Mouse (Mus musculus): Measurements from ENCODE around the gene Stx5a.
A peak's percentile ranks its signal among the peaks of the same experiment; 100 is the strongest.

DNA sequence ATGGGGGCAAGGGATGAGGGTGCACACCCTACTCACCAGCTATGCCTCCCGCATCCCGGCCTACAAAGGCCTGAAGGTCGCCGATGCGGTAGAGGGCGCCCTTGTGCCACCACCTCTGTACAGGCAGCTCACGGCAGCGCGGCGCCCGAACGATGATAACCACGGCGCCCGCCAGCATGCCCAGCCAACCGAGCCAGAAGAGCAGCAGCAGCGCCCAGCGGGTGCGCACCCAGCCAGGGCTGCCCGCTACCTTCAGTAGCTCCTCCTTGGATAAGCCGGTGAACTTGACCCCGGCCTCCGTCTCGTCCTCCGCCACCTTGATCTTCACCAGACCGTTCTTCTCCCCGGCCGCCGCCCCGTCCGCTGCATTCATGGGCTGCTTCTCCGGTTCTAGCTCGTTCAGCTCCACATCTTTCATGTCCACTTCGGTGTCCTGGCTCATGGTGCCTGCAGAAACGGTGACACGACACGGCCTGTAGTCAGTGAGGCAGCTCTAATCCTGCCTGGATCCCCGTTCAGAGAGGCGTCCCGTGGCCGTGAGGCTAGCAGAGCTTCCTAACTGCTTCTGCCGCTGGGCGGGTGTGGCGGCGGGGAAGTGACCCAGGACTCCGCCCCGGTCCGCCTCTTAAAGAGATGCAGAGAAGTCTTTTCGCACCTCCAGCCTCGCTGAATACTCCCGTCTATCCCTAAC is 27.8 kb upstream of the Stx5a start:
- peak; percentile 45 for TF ChIP-seq CTCF (IDR thresholded peaks at IDR 0.05; ENCODE audit: low read depth, low read length)
- no peak; the same call in 1 of the 2 replicates for TF ChIP-seq POLR2A (IDR thresholded peaks at IDR 0.05; ENCODE audit: borderline replicate concordance, low read depth, low read length)
